Mouse (Mus musculus): Measurements from ENCODE around the gene Olfr1419.

GRCm38 (mm10) chr19:11911603-11912002, 36.7 kb upstream of the Olfr1419 start:
- TF ChIP-seq POLR2A (IDR thresholded peaks at IDR 0.05; ENCODE audit: borderline replicate concordance, extremely low read depth, low read depth, low read length) (peak; percentile 16; the same call in 1 of the 2 replicates), CTCF (IDR thresholded peaks at IDR 0.05; ENCODE audit: insufficient read depth, low read length) (no peak)

Data from lung, adult 2 months (tissue).